Mouse (Mus musculus) limb, embryonic 14.5 days (tissue): Measurements from ENCODE around the gene Slc22a22. TPM values are rescaled to one million over a fixed set of nuclear protein-coding genes. Genes with fewer than 3 reads are reported as not detected.

Experiments
- ATAC-seq: fragments of 200-750 bp; cut with Nextera tagmentation; 2 replicates; pipeline ENCODE4 v1.8.0; 2017; ENCODE audit warnings: low read depth, moderate number of reproducible peaks, moderate TSS enrichment; ENCODE audit not compliant: low FRiP score
- DNase-seq: peaks from one replicate; pipeline ENCODE4 v3.0.0-alpha.2; 2015; ENCODE audit warnings: low spot score
- H3K27ac ChIP-seq: fragments of 300-500 bp; sonication (generic); replicated peaks from 2 replicates; pipeline ENCODE4 v1.5.1; 2014; ENCODE audit warnings: low read depth, mild to moderate bottlenecking, low read length, moderate library complexity, mixed read lengths
- H3K27me3 ChIP-seq: fragments of 300-500 bp; sonication (generic); 2 replicates; pipeline ENCODE4 v1.6.1; 2014; ENCODE audit warnings: low read length, mixed read lengths; ENCODE audit not compliant: control insufficient read depth, insufficient read depth
- H3K36me3 ChIP-seq: fragments of 300-500 bp; sonication (generic); 2 replicates; pipeline ENCODE4 v1.6.1; 2014; ENCODE audit warnings: mild to moderate bottlenecking, low read length, moderate library complexity, mixed read lengths; ENCODE audit not compliant: control insufficient read depth, insufficient read depth
- H3K4me1 ChIP-seq: fragments of 300-500 bp; sonication (generic); 2 replicates; pipeline ENCODE4 v1.6.1; 2014; ENCODE audit warnings: antibody characterized with exemption, low read length, mixed read lengths; ENCODE audit not compliant: control insufficient read depth, insufficient read depth
- H3K4me2 ChIP-seq: fragments of 300-500 bp; sonication (generic); replicated peaks from 2 replicates; pipeline ENCODE4 v1.6.1; 2014; ENCODE audit warnings: low read depth, mild to moderate bottlenecking, low read length, moderate library complexity; ENCODE audit not compliant: severe bottlenecking
- H3K4me3 ChIP-seq: fragments of 300-500 bp; sonication (generic); replicated peaks from 2 replicates; pipeline ENCODE4 v1.5.1; 2014; ENCODE audit warnings: low read length
- H3K9ac ChIP-seq: fragments of 300-500 bp; sonication (generic); 2 replicates; pipeline ENCODE4 v1.6.1; 2014; ENCODE audit warnings: mild to moderate bottlenecking, low read depth, low read length, moderate library complexity; ENCODE audit not compliant: severe bottlenecking
- H3K9me3 ChIP-seq: fragments of 300-500 bp; sonication (generic); 2 replicates; pipeline ENCODE4 v1.6.1; 2016; ENCODE audit warnings: low read length; ENCODE audit not compliant: control insufficient read depth
- POLR2A ChIP-seq: fragments of 200-500 bp; IDR thresholded peaks from 2 replicates; pipeline ENCODE4 v1.8.0; 2012; ENCODE audit warnings: inconsistent platforms, mild to moderate bottlenecking, moderate library complexity, borderline replicate concordance; ENCODE audit not compliant: insufficient read depth, insufficient read length; ENCODE audit errors: extremely low read depth
- WGBS: fragments of 180-500 bp; shearing (Covaris S2); extraction: QIAGEN DNeasy Blood & Tissue Kit; methylation state at CpG from one replicate; pipeline ENCODE4 v1.1.7; 2014; 5-methylcytosine and 5-hydroxymethylcytosine counted together
- polyA plus RNA-seq, 2 experiments: library from polyadenylated mRNA; depleted of rRNA in 1 of 2; stranded (reverse) in 1 of 2; unstranded in 1 of 2; fragments of >200 nt; fragmentation: Nextera tagmentation in 1 of 2; extraction: Ambion mirVana in 1 of 2; gene quantifications; 2 replicates each; pipeline versions ENCODE4 v1.2.1 to v1.2.3; 2012 to 2014

Slc22a22 gene
- polyA plus RNA-seq, 2 experiments: 0.08 to 0.13 TPM

DNA sequence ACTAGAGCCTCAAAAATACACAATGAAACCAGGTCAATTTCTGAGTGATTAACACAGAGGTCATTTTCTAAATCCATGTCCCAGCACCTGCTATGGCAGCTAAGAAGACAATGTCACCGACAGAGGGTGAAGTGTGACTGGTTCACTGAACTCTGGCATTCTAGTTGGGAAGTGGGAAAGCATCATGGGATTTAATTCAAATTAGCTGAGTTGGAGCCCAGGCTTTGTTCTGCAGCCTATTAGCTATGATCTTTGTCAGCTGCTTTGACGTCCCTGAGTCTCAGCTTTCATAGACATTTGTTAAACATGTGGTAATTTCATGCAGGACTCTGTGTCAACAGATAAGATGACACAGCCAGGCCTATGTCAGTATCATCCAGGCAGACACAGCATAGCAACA is 5.1 kb upstream of the Slc22a22 start:
- Histone ChIP-seq H3K4me1 (no peaks in the 10 kb centered on the region), H3K27ac (no peak overlapping the region), H3K9ac (no peak overlapping the region), H3K27me3 (no peaks in the 10 kb centered on the region), H3K9me3 (no peaks in the 10 kb centered on the region), H3K36me3 (no peaks in the 10 kb centered on the region), H3K4me3 (no peak overlapping the region), H3K4me2 (no peak overlapping the region)
- no peak for TF ChIP-seq POLR2A
- WGBS: 53% methylated on average over 2 of the region's 2 CpGs
- no peak for ATAC-seq
- DNase-seq: no peak

GRCm38 (mm10) chr15:57471648-57472047 is 5.8 kb downstream of the Slc22a22 start:
- H3K4me1 ChIP-seq: no peaks in the 10 kb centered on the region; the same call in 1 of the 2 replicates
- no peaks in the 10 kb centered on the region for H3K27me3 ChIP-seq
- H3K36me3 ChIP-seq: no peaks in the 10 kb centered on the region
- H3K27ac ChIP-seq: no peak overlapping the region
- no peak overlapping the region for H3K4me3 ChIP-seq
- DNase-seq (peak; percentile 63), ATAC-seq (peak; percentile 50; the same call in 1 of the 2 replicates)
- no peak for TF ChIP-seq POLR2A
- no peak overlapping the region for H3K9ac ChIP-seq
- no peak overlapping the region for H3K4me2 ChIP-seq
- H3K9me3 ChIP-seq: no peaks in the 10 kb centered on the region
- 9% methylated on average over 3 of the region's 3 CpGs for WGBS

DNA sequence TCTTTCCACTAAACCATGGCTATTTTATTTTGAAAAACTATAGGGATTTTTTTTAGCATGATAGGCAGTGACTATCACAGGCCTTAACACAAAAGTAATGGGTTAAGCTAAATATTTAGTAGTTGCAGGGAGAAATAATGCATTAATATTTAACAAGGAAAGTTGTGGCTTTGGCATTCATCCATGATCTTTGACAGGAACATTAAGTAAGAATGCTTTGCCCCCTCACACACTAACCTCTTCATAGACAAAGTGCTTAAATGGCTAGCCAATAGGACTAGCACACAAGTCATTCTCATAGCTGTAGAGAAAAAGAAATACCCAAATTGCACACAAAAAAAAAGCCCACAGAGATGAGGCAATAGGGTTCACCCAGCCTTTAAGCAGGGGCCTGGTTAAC is 11.4 kb downstream of the Slc22a22 start:
- no peak for TF ChIP-seq POLR2A
- no peaks in the 10 kb centered on the region for H3K36me3 ChIP-seq
- no peak overlapping the region for H3K4me2 ChIP-seq
- no peaks in the 10 kb centered on the region for H3K9me3 ChIP-seq
- H3K27ac ChIP-seq: no peak overlapping the region
- no peaks in the 10 kb centered on the region; the same call in 1 of the 2 replicates for H3K4me1 ChIP-seq
- no peak overlapping the region for H3K9ac ChIP-seq
- no peaks in the 10 kb centered on the region for H3K27me3 ChIP-seq
- DNase-seq: no peak
- H3K4me3 ChIP-seq: no peak overlapping the region
- ATAC-seq: no peak

- ATAC-seq: no peak
Observed at GRCm38 (mm10) chr15:57465061-57465460, 12.4 kb downstream of the Slc22a22 start.

DNA sequence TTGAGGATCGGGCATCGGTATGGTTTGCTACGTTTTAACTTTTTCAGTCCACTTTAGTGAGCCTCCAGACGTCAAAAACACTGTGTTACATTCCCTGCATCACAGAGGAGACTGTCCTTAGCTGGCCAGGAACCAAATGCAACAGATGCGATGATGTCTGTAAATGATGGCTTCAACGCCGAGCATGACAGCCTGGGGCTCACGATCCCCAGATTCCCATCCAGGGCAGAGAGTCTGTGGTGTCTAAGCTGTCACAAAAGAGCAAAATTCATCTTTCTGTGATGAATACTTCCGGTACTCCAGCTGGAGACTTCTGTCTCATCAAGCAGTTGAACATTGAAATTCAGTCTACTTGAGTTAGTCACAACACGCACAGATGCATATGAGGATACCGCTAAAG is 13.4 kb downstream of the Slc22a22 start:
- ATAC-seq: no peak
- no peak for DNase-seq
- 78% methylated on average over 11 of the region's 11 CpGs for WGBS
- no peak overlapping the region for H3K4me2 ChIP-seq
- H3K9ac ChIP-seq: no peak overlapping the region
- H3K36me3 ChIP-seq: no peaks in the 10 kb centered on the region
- no peaks in the 10 kb centered on the region for H3K27me3 ChIP-seq
- H3K4me3 ChIP-seq: no peak overlapping the region
- no peak overlapping the region for H3K27ac ChIP-seq
- no peaks in the 10 kb centered on the region; the same call in 1 of the 2 replicates for H3K4me1 ChIP-seq
- no peak for TF ChIP-seq POLR2A
- no peaks in the 10 kb centered on the region for H3K9me3 ChIP-seq

More at GRCm38 (mm10) chr15:57465061-57465460, 12.4 kb downstream of the Slc22a22 start:
- 83% methylated on average over 6 of the region's 6 CpGs for WGBS
- H3K4me3 ChIP-seq: no peak overlapping the region
- H3K4me2 ChIP-seq: no peak overlapping the region
- H3K27ac ChIP-seq: no peak overlapping the region
- DNase-seq: no peak
- H3K9me3 ChIP-seq: no peaks in the 10 kb centered on the region
- H3K27me3 ChIP-seq: no peaks in the 10 kb centered on the region
- H3K9ac ChIP-seq: no peak overlapping the region
- TF ChIP-seq POLR2A: no peak
- H3K4me1 ChIP-seq: no peaks in the 10 kb centered on the region; the same call in 1 of the 2 replicates
- no peaks in the 10 kb centered on the region for H3K36me3 ChIP-seq

- H3K4me2 ChIP-seq: no peak overlapping the region
- H3K27ac ChIP-seq: no peak overlapping the region
- DNase-seq (no peak), ATAC-seq (no peak)
- no peaks in the 10 kb centered on the region for H3K9me3 ChIP-seq
- no peaks in the 10 kb centered on the region for H3K36me3 ChIP-seq
- TF ChIP-seq POLR2A: no peak
- H3K4me3 ChIP-seq: no peak overlapping the region
- H3K4me1 ChIP-seq: no peaks in the 10 kb centered on the region
- 64% methylated on average over 1 of the region's 1 CpGs for WGBS
- no peaks in the 10 kb centered on the region for H3K27me3 ChIP-seq
- no peak overlapping the region for H3K9ac ChIP-seq
Observed at GRCm38 (mm10) chr15:57461284-57461683, 16.1 kb downstream of the Slc22a22 start.
